Mouse (Mus musculus) mouse trophoblast stem cell (cell line): ENCODE data around the gene Ovch2.
"Not testable (repeated sequence)": the region's sequence is repeated elsewhere in the genome, so short reads cannot be mapped to it uniquely, and the experiment has no call there.

Experiments
- in situ Hi-C, 2 experiments: fragments of 300-500 bp; cut with MseI, MboI; formaldehyde crosslinking; loops; 2 replicates in 1 of 2; 3 replicates in 1 of 2; pipeline ENCODE4 v1.15.1; 2025

The Ovch2 gene

DNA sequence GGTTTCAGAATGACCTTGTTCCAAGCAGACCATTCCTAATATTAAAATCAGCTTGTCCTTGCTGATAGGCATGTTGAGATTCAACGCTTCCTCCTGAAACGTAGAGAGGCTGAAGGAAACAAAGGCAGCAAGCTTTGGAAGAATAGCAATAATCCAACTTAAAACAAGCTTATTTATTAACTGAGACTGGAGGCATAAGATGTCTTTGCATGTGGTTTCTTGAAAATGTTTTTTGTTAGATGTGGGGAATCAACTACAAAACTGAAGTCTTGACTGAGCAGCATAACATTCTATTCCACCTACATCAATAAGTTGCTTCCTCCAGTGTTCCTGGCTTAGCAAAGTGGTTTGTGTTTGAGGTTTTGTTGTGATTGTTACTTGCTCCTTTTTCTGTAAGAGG, at the start of gene Ovch2:
Gene Ovch2, minus strand, starts transcription at position 101 of the 400 bp plus-strand sequence.
- in situ Hi-C loops: no loop called here

DNA sequence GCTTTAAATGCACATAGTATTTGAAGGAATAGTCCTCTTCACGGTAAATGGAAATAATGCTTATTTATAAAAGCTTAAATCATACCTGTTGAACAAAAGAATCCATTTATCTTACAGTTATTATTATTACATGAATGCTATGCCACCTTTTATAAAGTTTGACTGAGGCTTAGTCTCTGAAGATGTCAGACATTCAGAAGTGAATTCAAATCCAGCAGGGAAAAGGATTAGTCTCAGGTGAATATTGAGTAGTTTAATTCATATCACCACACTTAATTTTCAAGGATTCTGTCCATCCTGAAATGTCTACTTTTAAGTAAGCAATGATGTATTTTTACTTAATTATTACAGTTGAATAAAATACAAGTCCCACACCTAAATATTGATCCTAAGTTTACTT, 46.4 kb upstream of the Ovch2 start, which contains the start of gene Olfr470:
Gene Olfr470, minus strand, starts transcription at position 101 of the 400 bp plus-strand sequence.
- in situ Hi-C loops: not testable (repeated sequence)

DNA sequence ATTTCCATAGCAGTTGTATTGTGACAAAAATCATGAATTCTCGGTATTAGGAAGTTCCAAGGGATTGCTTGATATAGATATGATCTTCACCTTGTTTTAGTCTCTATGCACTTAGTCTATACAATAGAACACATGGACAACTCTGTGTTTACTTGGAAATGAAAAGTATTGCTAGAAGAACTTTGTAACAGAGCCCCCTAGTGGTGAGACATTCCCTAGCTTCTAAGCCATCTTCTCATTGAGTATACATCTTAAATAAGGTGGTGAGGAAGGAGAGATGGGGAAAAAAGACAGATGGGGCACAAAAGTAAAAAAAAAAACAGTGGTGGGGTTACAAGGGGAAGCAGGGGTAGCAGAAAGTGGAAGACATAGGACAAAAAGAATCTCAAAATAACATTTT, 40.7 kb upstream of the Ovch2 start:
- in situ Hi-C loops: no loop called here

DNA sequence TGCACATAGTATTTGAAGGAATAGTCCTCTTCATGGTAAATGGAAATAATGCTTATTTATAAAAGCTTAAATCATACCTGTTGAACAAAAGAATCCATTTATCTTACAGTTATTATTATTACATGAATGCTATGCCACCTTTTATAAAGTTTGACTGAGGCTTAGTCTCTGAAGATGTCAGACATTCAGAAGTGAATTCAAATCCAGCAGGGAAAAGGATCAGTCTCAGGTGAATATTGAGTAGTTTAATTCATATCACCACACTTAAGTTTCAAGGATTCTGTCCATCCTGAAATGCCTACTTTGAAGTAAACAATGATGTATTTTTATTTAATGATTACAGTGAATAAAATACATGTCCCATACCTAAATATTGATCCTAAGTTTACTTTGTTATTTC, 24.4 kb upstream of the Ovch2 start, which contains the start of gene Olfr469:
Gene Olfr469, minus strand, starts transcription at position 101 of the 400 bp plus-strand sequence.
- in situ Hi-C loops: not testable (repeated sequence)

DNA sequence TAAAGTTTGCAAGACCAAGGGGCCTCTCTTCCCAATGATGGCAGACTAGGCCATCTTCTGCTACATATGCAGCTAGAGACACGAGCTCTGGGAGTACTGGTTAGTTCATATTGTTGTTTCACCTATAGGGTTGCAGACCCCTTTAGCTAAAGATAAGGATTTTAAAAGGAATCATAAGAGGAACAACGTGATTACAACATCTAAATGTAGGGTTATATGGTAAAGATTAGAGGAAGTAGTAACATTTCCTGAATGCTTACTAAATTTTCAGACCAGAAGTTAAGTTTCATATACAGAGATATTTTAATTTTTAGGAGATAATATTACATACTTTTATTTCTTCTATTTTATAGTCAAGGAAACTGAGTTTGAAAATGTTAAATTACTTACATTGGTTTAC, 22.9 kb upstream of the Ovch2 start:
- in situ Hi-C loops: not testable (repeated sequence)

DNA sequence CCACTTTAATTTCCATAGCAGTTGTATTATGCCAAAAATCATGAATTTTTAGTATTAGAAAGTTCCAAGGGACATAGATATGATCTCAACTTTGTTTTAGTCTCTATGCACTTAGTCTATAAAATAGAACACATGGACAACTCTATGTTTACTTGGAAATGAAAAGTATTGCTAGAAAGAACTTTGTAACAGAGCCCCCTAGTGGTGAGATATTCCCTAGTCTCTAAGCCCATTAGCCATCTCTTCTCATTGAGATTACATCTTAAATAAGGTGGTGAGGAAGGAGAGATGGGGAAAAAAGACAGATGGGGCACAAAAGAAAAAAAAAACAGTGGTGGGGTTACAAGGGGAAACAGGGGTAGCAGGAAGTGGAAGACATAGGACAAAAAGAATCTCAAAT, 18.4 kb upstream of the Ovch2 start:
- in situ Hi-C loops: no loop called here

DNA sequence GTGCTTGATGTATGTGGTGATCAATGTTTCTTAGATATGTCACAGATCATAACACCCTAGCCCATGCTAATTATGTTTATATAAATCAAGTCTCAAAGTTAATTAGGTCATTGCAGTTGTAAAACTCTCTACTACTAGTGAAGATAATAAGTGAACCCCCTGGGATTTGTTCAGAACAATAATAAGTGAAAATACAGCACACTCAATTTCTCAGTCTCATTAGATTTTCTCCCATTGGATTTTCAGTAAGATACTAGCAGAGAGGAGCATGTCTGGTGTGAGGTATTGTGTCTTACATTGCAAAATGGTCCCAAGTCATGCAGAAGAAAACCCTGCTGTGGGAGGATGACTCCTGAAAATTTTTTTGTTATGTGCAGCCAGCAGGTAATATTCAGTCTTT, 11.0 kb upstream of the Ovch2 start, which contains the start of gene Olfr467:
Gene Olfr467, plus strand, starts transcription at position 301 of the 400 bp plus-strand sequence.
- in situ Hi-C loops: no loop called here

DNA sequence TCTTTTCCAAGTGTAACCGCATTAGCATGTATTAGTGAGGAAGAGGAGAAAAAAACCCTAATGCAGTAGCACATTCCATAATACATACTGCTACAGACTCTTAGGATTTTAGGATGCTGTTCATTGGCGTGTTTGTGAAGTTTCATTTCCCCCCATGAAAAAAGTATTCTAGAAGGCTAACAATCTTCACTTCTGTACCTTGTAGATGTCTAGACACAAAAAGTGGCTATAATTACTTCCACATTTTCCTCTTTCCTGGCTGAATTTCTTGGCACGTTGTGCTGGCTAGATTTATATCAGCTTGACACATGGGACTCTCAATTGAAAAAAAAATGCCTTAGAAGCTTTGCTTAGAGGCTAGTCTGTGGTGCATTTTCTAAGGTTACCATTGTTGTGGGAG, 1.1 kb upstream of the Ovch2 start:
- in situ Hi-C loops: no loop called here

DNA sequence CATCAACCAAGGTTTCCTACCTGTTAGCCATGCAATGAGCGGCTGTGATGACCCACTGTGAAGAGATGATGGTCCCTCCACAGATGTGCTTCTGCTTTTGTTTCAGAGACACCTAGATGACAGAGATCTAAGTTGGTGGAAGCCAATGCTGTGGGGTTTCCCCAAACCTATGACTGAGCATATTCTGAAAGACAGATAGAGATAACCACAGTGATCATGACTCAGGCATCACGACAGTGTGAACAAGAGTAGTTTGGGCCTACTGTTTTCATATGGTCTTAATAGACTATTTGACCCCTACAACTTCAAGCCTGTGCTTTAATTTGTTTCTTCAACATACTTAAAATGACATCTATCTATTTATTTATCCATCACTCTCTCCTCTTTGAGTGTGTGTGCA, 4.5 kb downstream of the Ovch2 start:
- in situ Hi-C loops: loop anchor here in 1 of 2 experiments (25.0 kb wide), 1 partner anchor 584 kb away; the partner anchor contains the start of gene Rbmxl2

DNA sequence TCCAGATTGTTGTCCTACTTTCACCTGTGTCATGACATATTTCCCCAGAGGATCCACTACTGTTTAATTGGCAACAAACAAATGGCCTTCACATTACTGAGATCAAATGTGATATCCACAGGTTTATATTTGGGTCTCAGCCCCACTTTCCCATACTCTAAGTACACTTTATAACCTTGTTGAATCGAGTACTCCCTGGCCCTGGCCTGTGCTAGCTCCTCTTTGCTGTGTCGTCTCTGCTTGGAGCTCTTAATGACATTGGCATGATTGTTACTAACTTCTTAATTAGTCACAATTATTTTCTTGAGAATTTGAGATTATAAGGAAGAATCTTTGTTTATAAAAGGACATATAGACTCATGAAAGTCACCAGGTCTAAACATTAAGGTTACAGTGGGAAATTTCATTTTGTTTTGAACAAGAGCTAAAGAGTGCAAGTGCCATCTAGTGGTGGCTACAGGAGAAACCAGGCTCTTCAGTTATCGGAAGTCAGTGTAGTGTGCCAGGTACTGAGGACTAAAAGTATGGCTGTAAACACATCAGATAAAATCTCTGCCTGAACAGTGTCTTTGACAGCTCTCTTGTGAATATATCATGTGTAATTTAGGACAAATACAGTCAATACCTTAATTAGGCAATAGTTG, 12.9 kb downstream of the Ovch2 start:
- in situ Hi-C loops: loop anchor here (5.0 to 25.0 kb wide), 3 partner anchors 36 to 576 kb away; partner anchors contain the start of gene Rbmxl2 (in 1 of the 2)

DNA sequence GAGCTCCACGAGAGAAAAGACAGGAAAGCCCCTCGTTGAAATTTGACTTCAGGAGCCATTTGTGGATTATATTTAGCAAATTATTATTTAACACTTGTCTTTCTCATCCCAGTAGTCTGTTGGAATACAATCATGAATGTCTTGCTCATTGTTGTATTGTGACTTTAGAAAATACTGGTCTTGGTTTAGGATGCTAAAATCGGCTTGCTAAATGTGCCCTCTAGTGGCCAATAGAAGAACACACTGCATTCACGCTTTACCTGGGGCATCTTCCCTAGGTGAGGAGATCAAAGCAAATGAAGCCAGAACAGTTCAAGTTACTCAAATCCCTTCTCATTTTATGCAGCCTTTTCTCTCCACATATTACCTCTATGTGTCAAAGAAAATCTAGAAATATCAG, 21.4 kb downstream of the Ovch2 start:
- in situ Hi-C loops: loop anchor here in 1 of 2 experiments (25.0 kb wide), 1 partner anchor 567 kb away; the partner anchor contains the start of gene Rbmxl2

DNA sequence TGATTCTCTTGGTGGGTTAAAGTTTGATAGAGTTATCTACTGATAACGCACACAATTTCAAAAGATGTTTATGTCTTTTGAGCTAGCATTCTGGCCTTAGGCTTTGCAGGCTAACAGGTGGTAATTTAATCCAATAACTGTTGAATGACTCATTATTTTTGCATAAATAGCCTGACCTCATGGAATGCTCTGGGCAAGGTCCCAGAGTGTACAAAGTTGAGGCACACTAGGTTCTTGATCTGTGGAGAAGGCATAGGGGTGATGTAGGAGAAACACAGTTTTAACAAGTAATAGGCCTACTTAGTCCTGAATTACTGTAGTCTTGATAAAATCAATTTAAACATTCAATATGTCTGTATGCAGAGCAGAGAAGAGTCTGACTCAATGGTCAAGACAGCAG, 22.8 kb downstream of the Ovch2 start:
- in situ Hi-C loops: loop anchor here in 1 of 2 experiments (25.0 kb wide), 1 partner anchor 566 kb away; the partner anchor contains the start of gene Rbmxl2

DNA sequence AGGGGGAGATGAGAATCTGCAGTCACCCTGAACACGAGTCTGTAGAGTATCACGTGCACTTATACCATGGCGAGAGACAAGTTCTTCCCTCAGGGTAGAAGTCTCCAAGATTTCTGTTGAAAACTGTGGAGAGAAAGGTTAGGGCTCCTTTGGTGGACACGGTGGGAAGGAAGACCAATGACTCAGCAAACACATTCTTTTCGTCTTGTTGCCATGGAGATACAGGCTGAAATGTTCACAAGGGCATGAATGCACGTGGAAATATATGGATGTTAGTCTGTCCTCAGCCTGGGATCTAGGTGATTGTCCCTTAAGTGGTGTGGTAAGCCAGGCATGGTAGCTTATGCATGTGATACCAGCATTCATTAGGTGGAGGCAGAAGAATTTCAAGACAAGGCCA, 30.2 kb downstream of the Ovch2 start:
- in situ Hi-C loops: no loop called here

DNA sequence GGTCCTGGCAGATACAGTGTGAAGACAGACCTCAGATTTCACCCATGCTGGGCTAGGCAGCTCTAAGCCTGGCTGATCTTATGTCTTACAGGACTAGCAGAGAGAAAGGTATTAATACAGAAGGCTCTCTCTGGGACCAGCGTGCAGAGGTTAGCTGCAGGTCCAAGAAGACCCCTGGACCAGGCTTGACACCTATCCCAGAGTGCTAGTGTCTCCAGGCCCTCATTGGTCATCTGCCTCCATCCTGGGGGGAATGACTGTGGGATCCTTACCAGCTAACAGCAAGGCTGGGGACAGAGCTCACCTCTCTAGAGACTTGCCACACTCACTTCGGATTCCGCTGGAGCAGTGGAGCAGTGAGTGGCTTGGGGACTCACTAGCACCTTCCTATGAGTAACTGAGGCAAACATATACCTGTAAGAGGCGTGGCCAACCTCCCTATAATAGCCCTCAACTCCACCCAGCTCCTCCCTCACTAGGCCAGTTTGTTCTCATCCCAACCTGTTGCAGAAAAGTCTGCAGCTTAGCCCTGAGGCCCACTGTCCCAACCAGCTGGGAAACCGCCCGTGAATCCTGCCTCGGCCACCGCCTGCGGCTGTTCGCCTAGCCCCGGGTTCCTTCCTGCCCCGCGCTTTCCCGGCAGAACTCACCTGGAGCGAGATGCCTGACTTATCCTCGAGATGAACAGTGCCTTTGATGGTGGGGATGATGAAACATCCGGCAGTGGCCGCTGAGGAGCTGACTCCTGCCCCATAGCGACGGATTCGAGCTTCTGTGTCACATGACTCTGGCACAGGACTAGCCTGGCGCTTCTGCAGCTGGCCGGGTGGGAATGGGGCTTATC, 43.5 kb downstream of the Ovch2 start, which contains the start of gene Cyb5r2:
Gene Cyb5r2, minus strand, starts transcription at position 725 of the 844 bp plus-strand sequence.
- in situ Hi-C loops: no loop called here

DNA sequence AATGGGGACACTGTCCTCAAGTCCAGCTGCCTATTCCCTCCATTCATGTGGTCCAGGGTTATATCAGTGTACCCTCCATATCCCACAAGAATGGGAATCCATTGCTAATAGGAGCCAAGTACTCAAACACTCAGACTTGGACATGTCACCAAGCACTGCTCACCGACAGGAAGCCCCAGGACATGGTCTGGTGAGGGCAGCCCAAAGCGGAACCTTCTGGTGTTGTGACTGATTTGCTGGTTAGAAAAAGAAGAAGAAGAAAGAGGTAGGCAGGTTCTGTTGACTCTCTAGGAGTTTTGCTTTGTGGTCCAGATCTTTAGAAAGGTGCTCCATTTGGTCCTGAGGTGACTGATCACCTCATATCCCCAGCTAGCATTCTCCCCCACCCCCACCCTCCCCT, 44.3 kb downstream of the Ovch2 start:
- in situ Hi-C loops: no loop called here

DNA sequence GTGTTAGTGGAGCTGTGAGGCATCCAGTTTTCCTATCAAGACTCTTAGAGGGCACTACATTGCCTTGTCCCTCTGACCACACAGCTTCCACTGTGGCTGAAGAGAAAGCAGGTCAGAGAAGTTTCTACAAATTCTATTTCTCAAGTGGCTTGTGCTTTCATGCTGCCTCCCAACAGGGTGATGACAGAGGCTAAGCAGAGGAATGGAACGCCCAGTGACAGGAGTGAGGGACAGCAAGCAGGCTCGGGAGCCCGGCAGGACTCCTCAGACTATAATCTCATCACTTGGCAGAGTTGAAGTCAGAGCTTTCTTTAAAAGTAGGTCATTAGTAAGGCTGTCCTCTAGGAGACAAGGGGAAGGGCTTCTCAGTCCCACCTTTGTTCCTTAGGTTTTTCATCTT, 45.1 kb downstream of the Ovch2 start:
- in situ Hi-C loops: no loop called here

DNA sequence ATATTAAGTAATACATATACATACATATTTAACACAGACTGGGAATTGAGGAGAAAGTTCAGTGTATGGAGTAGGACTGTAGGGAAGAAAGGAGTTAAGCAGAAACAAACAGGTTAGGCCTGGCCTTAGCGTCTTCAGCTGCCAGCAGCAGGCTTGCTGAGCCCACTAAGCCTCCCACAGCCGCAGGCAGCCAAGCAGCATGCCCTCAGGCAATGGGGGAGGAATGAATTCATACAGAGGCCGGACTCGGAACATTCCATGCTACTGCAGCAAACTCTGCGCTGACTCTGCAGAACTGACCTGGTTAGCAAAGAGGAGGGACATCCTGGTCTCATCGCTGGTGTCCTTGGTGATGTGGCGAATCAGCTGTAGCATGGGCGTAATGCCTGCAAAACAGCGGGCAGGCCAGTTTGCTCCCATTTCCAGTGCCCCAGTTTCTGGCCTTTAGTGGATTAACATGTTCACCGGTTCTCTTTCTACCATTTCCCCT, 48.9 kb downstream of the Ovch2 start:
- in situ Hi-C loops: loop anchor here in 1 of 2 experiments (5.0 kb wide), 1 partner anchor 35 kb away; no protein-coding TSS in a partner anchor

DNA sequence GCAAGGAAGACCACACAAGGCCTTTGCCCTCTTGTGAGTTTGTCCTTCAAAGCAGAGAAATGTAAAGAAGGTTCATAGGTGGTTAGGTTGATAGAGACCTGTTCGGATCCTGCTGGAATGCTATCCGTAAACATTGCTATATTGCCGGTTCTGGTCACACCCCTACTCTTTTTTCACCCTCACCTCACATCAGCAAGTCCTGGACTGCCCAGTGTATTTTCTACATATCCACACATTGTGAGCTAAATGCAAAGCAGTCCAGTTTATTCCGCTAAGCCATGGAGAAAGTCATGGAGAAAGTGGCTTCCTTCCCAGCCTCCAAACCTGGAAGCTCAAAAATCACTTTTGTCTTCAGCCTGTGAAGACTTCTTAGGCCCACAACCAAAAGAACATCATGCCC, 51.3 kb downstream of the Ovch2 start:
- in situ Hi-C loops: loop anchor here (5.0 kb wide), 1 partner anchor 38 kb away; no protein-coding TSS in a partner anchor

DNA sequence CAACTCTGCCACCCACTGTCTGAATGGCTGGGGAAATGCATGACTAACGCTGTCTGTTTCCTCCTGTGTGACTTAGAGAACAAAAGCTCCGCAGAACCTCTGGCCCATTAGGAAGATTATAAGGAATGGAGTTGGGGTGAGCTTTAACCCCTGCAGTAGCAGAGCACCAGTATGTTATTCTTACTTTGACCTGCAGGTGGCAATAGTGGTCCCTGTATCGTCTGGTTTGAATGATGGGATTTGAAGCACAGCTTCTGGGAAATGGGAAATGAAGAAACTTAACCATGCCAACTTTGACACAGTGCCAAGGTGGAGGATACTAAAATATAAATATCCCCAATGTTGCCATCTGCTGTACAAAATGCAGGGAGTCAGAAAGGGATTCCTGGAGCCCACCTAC, 51.7 kb downstream of the Ovch2 start:
- in situ Hi-C loops: loop anchor here in 1 of 2 experiments (5.0 kb wide), 1 partner anchor 38 kb away; no protein-coding TSS in a partner anchor

DNA sequence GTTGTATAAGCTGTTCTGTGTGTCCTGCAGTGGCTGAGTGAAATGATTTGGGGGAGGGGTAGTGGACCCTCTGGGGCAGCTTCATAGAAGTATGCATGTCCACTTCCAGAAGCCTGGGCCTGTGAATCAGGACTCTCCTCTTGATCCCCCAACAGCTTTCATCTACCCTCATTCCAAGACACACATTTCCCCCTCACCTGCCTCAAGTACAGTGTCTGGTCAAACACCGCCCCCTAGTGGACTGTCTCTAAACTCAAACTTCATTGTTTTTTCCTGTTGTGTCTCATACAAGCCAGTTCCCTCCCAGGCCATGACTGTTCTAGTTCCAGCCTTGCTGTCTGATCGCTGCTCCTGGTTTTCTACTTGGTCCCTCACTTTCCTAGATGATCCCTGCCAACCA, 53.1 kb downstream of the Ovch2 start:
- in situ Hi-C loops: loop anchor here in 1 of 2 experiments (5.0 kb wide), 1 partner anchor 39 kb away; no protein-coding TSS in a partner anchor

DNA sequence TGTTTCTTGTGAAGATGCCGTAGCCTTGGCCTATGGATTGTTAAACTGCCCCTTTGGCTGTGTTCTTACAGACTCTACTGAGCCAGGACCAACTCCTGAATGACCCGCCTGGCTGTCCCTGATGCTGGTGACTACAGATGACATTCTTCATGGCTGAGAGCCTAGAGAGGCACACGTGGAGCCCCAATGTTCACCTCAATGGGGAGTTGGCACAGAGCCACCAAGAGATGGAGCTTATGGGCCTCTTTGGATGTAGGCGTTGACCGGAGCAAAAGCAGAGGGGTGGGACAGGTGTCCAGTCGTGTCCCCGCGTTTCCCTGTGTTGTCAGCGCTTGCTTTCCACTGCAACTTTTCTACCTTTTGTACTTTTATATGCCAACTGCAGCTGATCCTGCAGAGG, 53.5 kb downstream of the Ovch2 start:
- in situ Hi-C loops: loop anchor here in 1 of 2 experiments (5.0 kb wide), 1 partner anchor 40 kb away; no protein-coding TSS in a partner anchor

DNA sequence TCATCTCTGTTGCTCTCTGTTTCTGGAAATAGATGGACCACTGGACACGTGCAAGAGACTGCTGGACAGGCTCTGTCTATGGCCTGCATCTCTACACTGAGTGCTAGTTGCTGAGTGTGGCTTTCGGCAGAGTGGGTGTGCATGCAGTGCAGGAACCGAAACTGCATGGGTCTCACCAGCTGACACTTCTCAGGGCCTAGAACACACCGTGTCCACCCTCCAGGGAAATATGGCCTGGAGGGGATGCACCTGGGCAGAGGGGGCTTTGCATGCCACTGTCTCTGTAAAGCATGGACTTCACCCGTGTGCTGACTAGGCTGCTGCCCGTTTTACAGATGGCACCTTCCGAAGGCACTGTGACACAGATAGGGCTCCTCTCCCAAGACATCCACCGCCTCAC, 55.0 kb downstream of the Ovch2 start:
- in situ Hi-C loops: loop anchor here in 1 of 2 experiments (5.0 kb wide), 1 partner anchor 41 kb away; no protein-coding TSS in a partner anchor
